Mouse (Mus musculus) forebrain, embryonic 15.5 days (tissue): Measurements from ENCODE around the gene Atp6v1fnb. TPM values are rescaled to one million over a fixed set of nuclear protein-coding genes. Genes with fewer than 3 reads are reported as not detected.

Experiments used
- ATAC-seq: fragments of 200-750 bp; cut with Nextera tagmentation; replicated peaks from 2 replicates; pipeline ENCODE4 v1.8.0; 2017; ENCODE audit warnings: mild to moderate bottlenecking, moderate TSS enrichment, moderate library complexity
- H3K27ac ChIP-seq: fragments of 300-500 bp; sonication (generic); replicated peaks from 2 replicates; pipeline ENCODE4 v1.5.1; 2015; ENCODE audit warnings: mild to moderate bottlenecking, inconsistent platforms
- H3K27me3 ChIP-seq: fragments of 300-500 bp; sonication (generic); 2 replicates; pipeline ENCODE4 v1.6.1; 2015; ENCODE audit warnings: inconsistent platforms
- H3K36me3 ChIP-seq: fragments of 300-500 bp; sonication (generic); 2 replicates; pipeline ENCODE4 v1.6.1; 2015; ENCODE audit warnings: mild to moderate bottlenecking, inconsistent platforms
- H3K4me1 ChIP-seq: fragments of 300-500 bp; sonication (generic); 2 replicates; pipeline ENCODE4 v1.6.1; 2015; ENCODE audit warnings: inconsistent platforms
- H3K4me2 ChIP-seq: fragments of 300-500 bp; sonication (generic); replicated peaks from 2 replicates; pipeline ENCODE4 v1.6.1; 2015; ENCODE audit warnings: mild to moderate bottlenecking, inconsistent platforms
- H3K4me3 ChIP-seq: fragments of 300-500 bp; sonication (generic); 2 replicates; pipeline ENCODE4 v1.5.1; 2015; ENCODE audit warnings: mild to moderate bottlenecking, inconsistent platforms
- H3K9ac ChIP-seq: fragments of 300-500 bp; sonication (generic); replicated peaks from 2 replicates; pipeline ENCODE4 v1.6.1; 2015; ENCODE audit warnings: mild to moderate bottlenecking, inconsistent platforms
- H3K9me3 ChIP-seq: fragments of 300-500 bp; sonication (generic); 2 replicates; pipeline ENCODE4 v1.6.1; 2016; ENCODE audit warnings: inconsistent platforms
- WGBS: fragments of 180-500 bp; shearing (Covaris S2); methylation state at CpG from one replicate; pipeline ENCODE4 v1.1.7; 2015; ENCODE audit warnings: mixed read lengths; 5-methylcytosine and 5-hydroxymethylcytosine counted together
- polyA plus RNA-seq: library from polyadenylated mRNA; unstranded; fragments of >200 nt; fragmentation: Nextera tagmentation; extraction: Ambion mirVana; gene quantifications from 2 replicates; pipeline ENCODE4 v1.2.1, GENCODE M21; 2015

Gene Atp6v1fnb
- polyA plus RNA-seq, 1 experiment from 2014 or later: not detected

GRCm38 (mm10) chr6:29473941-29474691 is 2.9 kb downstream of the Atp6v1fnb start:
- Histone ChIP-seq H3K27ac (no peak overlapping the region), H3K4me3 (peak overlapping the region; percentile 48), H3K4me1 (peaks cover 13% of the 10 kb centered on the region), H3K27me3 (no peaks in the 10 kb centered on the region), H3K36me3 (peaks cover 13% of the 10 kb centered on the region), H3K4me2 (peak overlapping the region; percentile 73), H3K9me3 (no peaks in the 10 kb centered on the region), H3K9ac (peak overlapping the region; percentile 50)
- WGBS: 2% methylated on average over 33 of the region's 33 CpGs
- peak; percentile 93 for ATAC-seq

- ATAC-seq: no peak
- Histone ChIP-seq H3K4me3 (no peak overlapping the region), H3K36me3 (peaks cover 13% of the 10 kb centered on the region), H3K27me3 (no peaks in the 10 kb centered on the region), H3K4me2 (0 out of 2 replicates have a peak overlapping the region, but pooled peaks have one; percentile 73), H3K9ac (no peak overlapping the region), H3K9me3 (no peaks in the 10 kb centered on the region), H3K27ac (no peak overlapping the region), H3K4me1 (peaks cover 11% of the 10 kb centered on the region)
- WGBS: 57% methylated on average over 2 of the region's 2 CpGs
Observed at GRCm38 (mm10) chr6:29474736-29475135, 3.5 kb downstream of the Atp6v1fnb start.

GRCm38 (mm10) chr6:29482691-29483090 is 11.5 kb downstream of the Atp6v1fnb start:
- 95% methylated on average over 13 of the region's 13 CpGs for WGBS
- H3K9me3 ChIP-seq: no peaks in the 10 kb centered on the region
- H3K27me3 ChIP-seq: no peaks in the 10 kb centered on the region
- peaks cover 7% of the 10 kb centered on the region; the same call in 1 of the 2 replicates for H3K4me1 ChIP-seq
- no peak overlapping the region for H3K4me2 ChIP-seq
- no peaks in the 10 kb centered on the region for H3K36me3 ChIP-seq
- no peak overlapping the region for H3K9ac ChIP-seq
- no peak for ATAC-seq
- no peak overlapping the region for H3K4me3 ChIP-seq
- H3K27ac ChIP-seq: no peak overlapping the region

GRCm38 (mm10) chr6:29484716-29485559 is 13.7 kb downstream of the Atp6v1fnb start:
- no peaks in the 10 kb centered on the region for H3K9me3 ChIP-seq
- peak; percentile 42 for ATAC-seq
- no peaks in the 10 kb centered on the region for H3K27me3 ChIP-seq
- peak overlapping the region; percentile 32 for H3K9ac ChIP-seq
- H3K4me3 ChIP-seq: peak overlapping the region; percentile 25
- H3K4me1 ChIP-seq: peaks cover 7% of the 10 kb centered on the region; the same call in 1 of the 2 replicates
- WGBS: 5% methylated on average over 26 of the region's 26 CpGs
- peak overlapping the region; percentile 54 for H3K4me2 ChIP-seq
- H3K27ac ChIP-seq: no peak overlapping the region
- no peaks in the 10 kb centered on the region for H3K36me3 ChIP-seq

GRCm38 (mm10) chr6:29485951-29486350 is 14.7 kb downstream of the Atp6v1fnb start:
- H3K27me3 ChIP-seq: no peaks in the 10 kb centered on the region
- no peak overlapping the region for H3K4me3 ChIP-seq
- H3K9ac ChIP-seq: no peak overlapping the region
- H3K9me3 ChIP-seq: no peaks in the 10 kb centered on the region
- no peak overlapping the region for H3K27ac ChIP-seq
- no peak overlapping the region for H3K4me2 ChIP-seq
- WGBS: 45% methylated on average over 2 of the region's 2 CpGs
- H3K36me3 ChIP-seq: no peaks in the 10 kb centered on the region
- ATAC-seq: no peak
- peaks cover 7% of the 10 kb centered on the region; the same call in 1 of the 2 replicates for H3K4me1 ChIP-seq

- Histone ChIP-seq H3K4me2 (no peak overlapping the region), H3K4me3 (no peak overlapping the region), H3K27me3 (peaks cover 30% of the 10 kb centered on the region), H3K27ac (no peak overlapping the region), H3K9me3 (no peaks in the 10 kb centered on the region), H3K36me3 (no peaks in the 10 kb centered on the region), H3K9ac (no peak overlapping the region), H3K4me1 (no peaks in the 10 kb centered on the region)
- 81% methylated on average over 4 of the region's 4 CpGs for WGBS
- ATAC-seq: no peak
Observed at GRCm38 (mm10) chr6:29494101-29494500, 22.9 kb downstream of the Atp6v1fnb start.

- ATAC-seq: no peak
- Histone ChIP-seq H3K27ac (no peak overlapping the region), H3K4me3 (no peak overlapping the region), H3K27me3 (peaks cover 30% of the 10 kb centered on the region), H3K4me2 (no peak overlapping the region), H3K4me1 (no peaks in the 10 kb centered on the region), H3K9me3 (no peaks in the 10 kb centered on the region), H3K9ac (no peak overlapping the region), H3K36me3 (no peaks in the 10 kb centered on the region)
- 9% methylated on average over 25 of the region's 25 CpGs for WGBS
Observed at GRCm38 (mm10) chr6:29496270-29496669, 25.0 kb downstream of the Atp6v1fnb start.

GRCm38 (mm10) chr6:29497791-29498190 is 26.6 kb downstream of the Atp6v1fnb start:
- Histone ChIP-seq H3K4me1 (no peaks in the 10 kb centered on the region), H3K9me3 (no peaks in the 10 kb centered on the region), H3K36me3 (no peaks in the 10 kb centered on the region), H3K9ac (no peak overlapping the region), H3K27me3 (peaks cover 30% of the 10 kb centered on the region), H3K4me2 (no peak overlapping the region), H3K4me3 (no peak overlapping the region), H3K27ac (no peak overlapping the region)
- 45% methylated on average over 2 of the region's 2 CpGs for WGBS
- ATAC-seq: no peak

- Histone ChIP-seq H3K27me3 (peaks cover 30% of the 10 kb centered on the region), H3K9ac (no peak overlapping the region), H3K4me2 (no peak overlapping the region), H3K4me1 (no peaks in the 10 kb centered on the region), H3K36me3 (no peaks in the 10 kb centered on the region), H3K4me3 (no peak overlapping the region), H3K27ac (no peak overlapping the region), H3K9me3 (no peaks in the 10 kb centered on the region)
- 94% methylated on average over 7 of the region's 7 CpGs for WGBS
- no peak for ATAC-seq
Observed at GRCm38 (mm10) chr6:29500177-29500576, 28.9 kb downstream of the Atp6v1fnb start.

GRCm38 (mm10) chr6:29500810-29501209 is 29.6 kb downstream of the Atp6v1fnb start:
- H3K9ac ChIP-seq: no peak overlapping the region
- no peaks in the 10 kb centered on the region for H3K36me3 ChIP-seq
- no peak overlapping the region for H3K4me2 ChIP-seq
- H3K27me3 ChIP-seq: peaks cover 29% of the 10 kb centered on the region
- 89% methylated on average over 6 of the region's 6 CpGs for WGBS
- no peak overlapping the region for H3K4me3 ChIP-seq
- no peak for ATAC-seq
- no peak overlapping the region for H3K27ac ChIP-seq
- no peaks in the 10 kb centered on the region for H3K4me1 ChIP-seq
- H3K9me3 ChIP-seq: no peaks in the 10 kb centered on the region

- Histone ChIP-seq H3K27me3 (peaks cover 27% of the 10 kb centered on the region; the same call in 1 of the 2 replicates), H3K36me3 (no peaks in the 10 kb centered on the region), H3K9ac (no peak overlapping the region), H3K9me3 (no peaks in the 10 kb centered on the region), H3K4me3 (no peak overlapping the region), H3K4me2 (no peak overlapping the region), H3K27ac (no peak overlapping the region), H3K4me1 (no peaks in the 10 kb centered on the region)
- ATAC-seq: no peak
- WGBS: 93% methylated on average over 1 of the region's 1 CpGs
Observed at GRCm38 (mm10) chr6:29501599-29501998, 30.4 kb downstream of the Atp6v1fnb start.

GRCm38 (mm10) chr6:29505493-29505892 is 34.3 kb downstream of the Atp6v1fnb start:
- no peak overlapping the region for H3K9ac ChIP-seq
- no peaks in the 10 kb centered on the region for H3K9me3 ChIP-seq
- no peak overlapping the region for H3K27ac ChIP-seq
- no peak overlapping the region for H3K4me2 ChIP-seq
- H3K4me1 ChIP-seq: no peaks in the 10 kb centered on the region; the same call in 1 of the 2 replicates
- H3K36me3 ChIP-seq: no peaks in the 10 kb centered on the region
- WGBS: 89% methylated on average over 5 of the region's 5 CpGs
- H3K4me3 ChIP-seq: no peak overlapping the region
- H3K27me3 ChIP-seq: peaks cover 26% of the 10 kb centered on the region; the same call in 1 of the 2 replicates
- ATAC-seq: no peak
